Mouse (Mus musculus): ENCODE measurements around the gene Acadvl.

DNA sequence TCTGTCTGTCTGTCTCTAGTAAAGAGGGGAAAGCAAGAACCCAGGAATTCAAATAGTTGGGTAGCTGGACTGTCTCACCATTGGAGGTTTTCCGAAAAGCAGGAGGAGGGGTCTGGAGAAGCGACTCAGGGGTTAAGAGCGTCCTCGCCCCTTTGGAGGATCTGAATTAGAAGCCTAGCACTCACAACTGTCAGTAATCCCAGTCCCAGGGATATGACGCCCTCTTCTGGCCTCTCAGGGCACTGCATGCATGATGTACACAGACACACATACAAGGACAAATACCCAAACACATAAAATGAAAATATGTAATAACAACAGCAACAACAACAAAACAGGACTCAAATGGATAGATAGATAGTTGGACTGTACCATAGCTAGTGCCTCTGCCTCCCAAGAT lies 54.6 kb downstream of the Acadvl start:
- TF ChIP-seq CTCF (IDR thresholded peaks at IDR 0.05; ENCODE audit: low read depth) (peak; percentile 70), EP300 (IDR thresholded peaks at IDR 0.05; ENCODE audit: low read depth) (no peak)
